Mouse (Mus musculus): ENCODE data around the gene Rufy2. TPM values are rescaled to one million over a fixed set of nuclear protein-coding genes. Genes with fewer than 3 reads are reported as not detected.

The Rufy2 gene
- polyA plus RNA-seq, 1 experiment from 2014 or later: 10.9 TPM

DNA sequence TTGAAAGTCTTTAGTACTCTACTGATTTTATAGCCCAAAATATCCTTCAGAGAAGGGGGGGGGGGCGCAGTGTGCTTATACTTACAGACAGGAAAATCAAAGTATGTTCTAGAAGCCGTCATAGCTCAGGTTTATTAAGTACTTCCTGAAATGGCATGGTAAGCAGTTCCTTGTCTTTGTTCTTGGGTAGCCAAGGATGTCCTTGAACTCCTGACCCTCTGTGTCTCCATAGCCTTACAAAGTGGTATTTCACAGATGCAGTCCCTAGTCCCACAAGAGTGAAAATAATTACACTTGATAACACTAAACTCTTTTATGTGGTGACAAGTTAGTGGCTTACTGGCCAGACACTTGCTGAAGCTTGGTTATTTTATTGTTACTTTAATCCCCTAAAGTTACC is 45.0 kb downstream of the Rufy2 start:
- Histone ChIP-seq H3K4me3 (ENCODE audit: inconsistent target) (peak overlapping the region; percentile 77), H3K27ac (no peak overlapping the region; the same call in 1 of the 2 replicates)
- 23% methylated on average over 2 of the region's 2 CpGs for WGBS (ENCODE audit: missing documents)

DNA sequence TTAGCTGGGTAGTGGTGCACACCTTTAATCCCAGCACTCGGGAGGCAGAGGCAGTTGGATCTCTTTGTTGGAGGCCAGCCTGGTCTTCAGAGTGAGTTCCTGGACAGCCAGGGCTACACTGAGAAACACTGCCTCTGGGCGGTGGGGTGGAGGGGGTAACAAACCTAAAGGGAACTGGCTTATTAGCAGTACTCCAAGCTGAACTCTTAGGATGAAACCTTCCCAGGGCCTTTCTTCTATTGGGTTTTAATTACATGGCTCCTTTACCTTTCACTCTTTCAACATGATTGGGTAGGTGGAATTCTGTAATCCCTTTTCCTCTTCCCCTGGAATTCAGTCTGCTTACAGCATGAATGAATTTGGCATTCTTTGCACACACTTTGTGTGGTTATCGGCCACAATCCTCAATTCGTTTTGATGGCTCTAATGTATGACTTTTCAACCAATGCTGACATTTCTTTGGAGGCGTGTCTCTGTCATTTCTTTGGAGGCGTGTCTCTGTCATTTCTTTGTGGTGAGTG is 45.5 kb downstream of the Rufy2 start:
- Histone ChIP-seq H3K79me2 (ENCODE audit: inconsistent target) (peaks cover 25% of the 10 kb centered on the region), H3K36me3 (ENCODE audit: inconsistent target) (no peaks in the 10 kb centered on the region), H3K4me3 (ENCODE audit: inconsistent target) (no peak overlapping the region), H3K27ac (no peak overlapping the region)
- WGBS (ENCODE audit: missing documents): 71% methylated on average over 6 of the region's 6 CpGs

More for the DNA sequence above, 45.0 kb downstream of the Rufy2 start:
- Histone ChIP-seq H3K79me2 (ENCODE audit: inconsistent target) (peaks cover 30% of the 10 kb centered on the region), H3K36me3 (ENCODE audit: inconsistent target) (no peaks in the 10 kb centered on the region)

DNA sequence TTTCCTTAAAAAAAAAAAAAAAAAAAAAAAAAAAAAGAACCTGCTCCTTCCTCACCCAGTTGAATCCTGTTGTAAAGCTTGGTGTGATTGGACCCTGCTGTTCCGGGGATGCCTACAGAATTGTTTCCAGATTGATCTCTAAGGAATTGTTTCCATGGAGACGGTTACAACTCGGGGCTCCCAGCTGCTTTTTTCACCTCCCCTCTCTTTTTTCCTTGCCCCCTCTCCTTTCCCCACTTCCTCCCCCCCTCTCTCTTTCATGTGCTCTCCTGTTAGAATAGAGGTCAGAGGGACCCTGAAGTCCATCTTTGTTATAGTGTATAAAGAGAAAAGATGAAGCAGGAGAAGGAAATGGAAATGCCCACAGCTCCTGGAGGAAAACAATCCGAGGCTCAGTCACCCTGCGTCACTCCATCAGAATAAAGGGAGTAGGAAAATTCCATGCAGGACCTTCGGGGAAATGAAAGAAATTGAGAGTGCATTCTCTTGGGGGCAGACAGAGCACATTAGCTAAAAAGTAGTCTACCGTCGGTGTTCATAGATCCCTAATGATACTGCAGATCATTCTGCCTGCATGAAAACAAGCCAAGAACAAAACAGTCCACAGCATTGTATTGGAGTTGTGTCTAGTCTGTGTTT is 46.3 kb downstream of the Rufy2 start:
- Histone ChIP-seq H3K79me2 (ENCODE audit: inconsistent target) (peaks cover 18% of the 10 kb centered on the region), H3K36me3 (ENCODE audit: inconsistent target) (no peaks in the 10 kb centered on the region), H3K27ac (no peak overlapping the region), H3K4me3 (ENCODE audit: inconsistent target) (no peak overlapping the region)
- WGBS (ENCODE audit: missing documents): 91% methylated on average over 6 of the region's 8 CpGs

DNA sequence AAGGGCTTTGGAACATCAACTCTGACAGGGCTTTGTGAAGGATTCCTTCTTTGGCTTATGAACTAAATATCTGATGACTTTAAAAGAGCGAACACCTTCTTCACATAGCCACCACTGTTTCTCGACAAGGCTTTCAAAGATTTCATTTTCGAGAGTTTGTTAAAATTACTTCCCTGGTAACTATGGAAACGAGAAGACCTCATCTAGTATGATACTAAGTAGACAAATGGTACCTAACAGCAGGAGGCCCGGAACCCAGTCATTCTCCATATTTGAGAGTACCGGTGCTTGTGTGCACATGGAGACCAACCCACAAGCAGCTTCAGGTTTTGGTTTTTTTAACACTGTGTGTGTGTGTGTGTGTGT is 46.8 kb downstream of the Rufy2 start:
- Histone ChIP-seq H3K4me3 (ENCODE audit: inconsistent target) (no peak overlapping the region), H3K79me2 (ENCODE audit: inconsistent target) (peaks cover 13% of the 10 kb centered on the region), H3K27ac (no peak overlapping the region), H3K36me3 (ENCODE audit: inconsistent target) (no peaks in the 10 kb centered on the region)
- WGBS (ENCODE audit: missing documents): 95% methylated on average over 6 of the region's 6 CpGs

DNA sequence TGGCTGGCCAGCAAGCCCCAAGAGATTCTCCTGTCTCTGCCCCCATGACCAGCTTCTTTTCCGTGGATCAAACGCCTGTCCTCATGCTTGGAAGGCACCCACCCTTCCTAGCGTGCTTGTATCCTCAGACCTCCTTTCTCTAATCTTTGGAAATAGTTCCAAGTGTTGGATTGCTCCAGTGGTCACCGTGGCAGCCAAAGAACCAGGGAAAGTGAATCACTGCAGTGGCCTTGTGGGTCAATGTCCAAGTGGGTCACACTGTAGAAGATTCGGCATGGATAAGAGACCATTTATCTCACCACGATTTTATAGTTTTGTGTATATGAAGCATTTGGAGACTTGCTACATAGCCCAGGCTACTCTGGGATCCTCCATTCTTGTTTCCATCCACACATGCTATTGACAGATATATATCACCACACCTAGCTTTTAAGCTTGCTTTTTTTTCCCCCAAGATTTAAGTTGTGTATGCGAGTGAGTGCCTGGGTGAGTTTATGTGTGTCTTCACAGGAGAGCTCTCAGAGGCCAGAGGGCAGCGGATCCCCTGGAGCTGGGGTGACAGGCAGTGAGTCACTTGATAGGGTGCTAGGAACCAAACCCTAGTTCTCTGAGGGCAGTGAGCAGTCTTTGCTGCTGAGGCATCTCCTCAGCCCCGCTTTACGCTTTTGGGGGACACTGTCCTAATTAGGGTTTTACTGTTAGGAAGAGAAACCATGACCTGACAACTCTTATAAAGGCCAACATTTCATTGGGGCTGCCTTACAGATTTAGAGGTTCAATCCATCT is 47.5 kb downstream of the Rufy2 start:
- H3K4me3 ChIP-seq (ENCODE audit: inconsistent target): no peak overlapping the region
- no peak overlapping the region for H3K27ac ChIP-seq
- no peaks in the 10 kb centered on the region for H3K36me3 ChIP-seq (ENCODE audit: inconsistent target)
- peaks cover 5% of the 10 kb centered on the region for H3K79me2 ChIP-seq (ENCODE audit: inconsistent target)
- WGBS (ENCODE audit: missing documents): 96% methylated on average over 9 of the region's 10 CpGs

DNA sequence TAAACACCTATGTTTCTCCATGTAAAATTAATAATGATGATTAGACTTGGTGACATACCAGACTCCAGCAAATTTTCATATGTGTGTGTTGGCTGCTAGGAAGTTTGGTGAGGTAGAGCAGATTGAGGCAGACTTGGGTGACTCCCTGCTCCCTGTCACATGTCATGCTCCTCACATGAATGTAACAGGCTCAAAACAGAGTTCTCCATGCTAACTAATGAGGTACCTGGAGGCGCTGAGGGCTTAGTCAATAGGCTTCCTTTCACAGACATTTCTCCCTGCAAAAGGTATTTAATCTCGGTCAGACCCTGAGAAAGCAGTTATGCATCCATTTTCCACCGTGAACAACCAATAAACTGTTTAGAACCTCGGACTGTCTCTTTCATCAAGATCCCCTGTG is 48.4 kb downstream of the Rufy2 start:
- Histone ChIP-seq H3K79me2 (ENCODE audit: inconsistent target) (no peaks in the 10 kb centered on the region), H3K4me3 (ENCODE audit: inconsistent target) (no peak overlapping the region), H3K36me3 (ENCODE audit: inconsistent target) (no peaks in the 10 kb centered on the region), H3K27ac (no peak overlapping the region)
- 96% methylated on average over 4 of the region's 4 CpGs for WGBS (ENCODE audit: missing documents)

DNA sequence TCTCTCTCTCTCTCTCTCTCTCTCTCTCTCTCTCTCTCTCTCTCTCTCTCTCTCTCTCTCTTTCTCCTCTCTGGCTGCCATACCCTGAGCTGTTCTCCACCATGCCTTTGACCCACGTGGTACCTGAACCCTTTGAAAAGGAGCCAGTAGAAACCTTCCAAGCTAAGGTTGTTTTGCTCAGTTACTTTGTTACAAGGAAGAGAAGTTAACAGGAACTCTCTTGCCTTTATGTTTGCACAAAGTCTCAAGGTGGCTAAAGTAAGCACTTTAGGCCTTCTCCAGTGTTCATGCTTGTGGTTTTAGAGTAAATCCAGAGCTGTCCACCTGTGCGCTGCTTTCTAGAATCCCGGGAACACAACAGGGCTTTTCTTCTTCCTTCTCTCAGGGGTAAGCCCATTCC is 52.2 kb downstream of the Rufy2 start:
- H3K36me3 ChIP-seq (ENCODE audit: inconsistent target): no peaks in the 10 kb centered on the region
- 90% methylated on average over 2 of the region's 3 CpGs for WGBS (ENCODE audit: missing documents)
- H3K27ac ChIP-seq: no peak overlapping the region
- no peak overlapping the region for H3K4me3 ChIP-seq (ENCODE audit: inconsistent target)
- no peaks in the 10 kb centered on the region for H3K79me2 ChIP-seq (ENCODE audit: inconsistent target)

DNA sequence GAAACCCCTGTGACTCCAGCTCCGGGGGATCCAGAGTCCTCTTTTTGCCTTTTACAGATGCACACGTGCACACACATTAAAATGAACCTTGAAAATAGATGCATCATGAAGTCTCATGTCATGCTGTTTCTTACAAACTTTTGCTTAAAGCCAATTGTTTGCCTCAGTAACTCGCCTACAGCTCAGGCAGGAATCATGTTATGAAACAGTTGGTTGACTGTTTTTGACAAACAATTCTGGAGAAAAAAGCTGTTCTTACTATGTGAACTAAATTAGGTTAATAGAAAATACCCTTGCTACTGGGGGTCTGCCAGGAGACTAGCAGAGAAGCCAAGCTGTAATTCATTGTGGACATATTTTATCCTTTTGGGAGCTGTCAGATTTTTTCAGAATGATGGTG is 52.9 kb downstream of the Rufy2 start:
- Histone ChIP-seq H3K79me2 (ENCODE audit: inconsistent target) (no peaks in the 10 kb centered on the region), H3K36me3 (ENCODE audit: inconsistent target) (no peaks in the 10 kb centered on the region), H3K27ac (no peak overlapping the region), H3K4me3 (ENCODE audit: inconsistent target) (no peak overlapping the region)
- 93% methylated on average over 3 of the region's 3 CpGs for WGBS (ENCODE audit: missing documents)

DNA sequence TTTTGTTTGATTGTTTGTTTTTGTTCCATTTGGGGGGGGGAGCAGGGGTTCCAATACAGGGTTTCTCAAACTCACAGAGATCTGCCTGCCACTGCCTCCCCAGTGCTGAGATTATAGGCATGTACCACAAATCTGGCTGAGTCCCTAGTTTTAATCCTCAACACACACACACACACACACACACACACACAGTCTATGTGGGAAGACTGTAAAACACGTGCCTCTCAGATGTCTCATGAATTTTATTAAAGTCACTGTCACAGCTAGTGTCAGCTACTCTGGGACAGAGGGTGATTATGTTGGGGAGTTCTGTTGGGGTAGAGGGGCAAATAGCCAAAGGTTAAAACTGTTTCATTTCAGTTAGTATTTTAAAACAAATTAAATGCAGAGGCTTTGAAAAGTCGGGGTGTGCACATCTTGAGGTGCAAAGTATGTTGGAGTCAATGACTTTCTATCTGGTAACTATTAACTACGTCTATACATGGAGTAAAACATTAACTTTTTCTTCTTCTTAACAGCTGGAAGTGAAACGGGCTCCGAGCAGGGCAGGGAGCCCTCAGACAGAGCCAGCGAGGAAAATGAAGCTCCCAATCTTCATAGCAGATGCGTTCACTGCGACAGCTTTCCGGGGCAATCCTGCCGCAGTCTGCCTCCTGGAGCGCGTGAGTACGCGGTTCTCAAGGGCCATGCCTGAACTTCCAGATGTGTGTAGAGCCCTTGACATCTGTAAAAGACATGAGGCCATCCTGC is 58.7 kb downstream of the Rufy2 start:
- H3K4me3 ChIP-seq (ENCODE audit: inconsistent target): no peak overlapping the region
- no peaks in the 10 kb centered on the region for H3K36me3 ChIP-seq (ENCODE audit: inconsistent target)
- WGBS (ENCODE audit: missing documents): 91% methylated on average over 10 of the region's 14 CpGs
- no peaks in the 10 kb centered on the region for H3K79me2 ChIP-seq (ENCODE audit: inconsistent target)
- H3K27ac ChIP-seq: no peak overlapping the region

DNA sequence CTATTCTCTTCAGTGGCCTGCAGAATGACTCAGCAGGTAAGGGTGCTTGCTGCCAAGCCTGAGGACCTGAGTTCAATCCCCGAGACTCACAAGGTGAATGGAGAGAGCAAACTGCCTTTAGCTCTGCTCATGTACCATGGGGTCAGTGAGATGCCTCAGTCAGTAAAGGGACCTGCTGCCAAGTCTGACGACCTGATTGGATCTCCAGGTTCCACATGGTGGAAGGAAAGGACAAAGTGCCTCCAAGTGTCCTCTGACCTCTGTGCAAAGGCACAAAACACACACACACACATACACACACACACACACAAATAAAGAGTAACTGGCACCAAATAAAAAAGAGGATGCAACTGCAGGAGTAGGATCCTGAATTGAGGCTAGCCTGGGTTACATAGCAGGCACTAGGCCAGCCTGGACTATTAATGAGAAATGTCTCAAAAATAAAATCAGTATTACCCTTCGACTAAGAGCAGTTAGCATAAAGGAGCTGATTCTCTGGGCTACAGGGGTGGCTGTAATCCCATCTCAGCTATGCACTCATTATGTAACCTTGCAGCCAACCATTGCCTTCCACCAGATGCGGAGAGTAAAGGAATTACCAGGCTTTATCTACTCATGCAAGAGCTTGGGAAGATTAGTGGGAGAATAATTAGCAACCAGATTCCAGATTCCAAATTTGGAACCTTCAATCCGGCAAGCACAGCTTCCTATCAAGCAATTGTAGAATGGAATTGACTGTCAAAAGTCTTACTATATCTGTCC is 60.0 kb downstream of the Rufy2 start:
- Histone ChIP-seq H3K36me3 (ENCODE audit: inconsistent target) (no peaks in the 10 kb centered on the region), H3K4me3 (ENCODE audit: inconsistent target) (no peak overlapping the region), H3K79me2 (ENCODE audit: inconsistent target) (no peaks in the 10 kb centered on the region), H3K27ac (no peak overlapping the region)
- WGBS (ENCODE audit: missing documents): 92% methylated on average over 5 of the region's 5 CpGs

DNA sequence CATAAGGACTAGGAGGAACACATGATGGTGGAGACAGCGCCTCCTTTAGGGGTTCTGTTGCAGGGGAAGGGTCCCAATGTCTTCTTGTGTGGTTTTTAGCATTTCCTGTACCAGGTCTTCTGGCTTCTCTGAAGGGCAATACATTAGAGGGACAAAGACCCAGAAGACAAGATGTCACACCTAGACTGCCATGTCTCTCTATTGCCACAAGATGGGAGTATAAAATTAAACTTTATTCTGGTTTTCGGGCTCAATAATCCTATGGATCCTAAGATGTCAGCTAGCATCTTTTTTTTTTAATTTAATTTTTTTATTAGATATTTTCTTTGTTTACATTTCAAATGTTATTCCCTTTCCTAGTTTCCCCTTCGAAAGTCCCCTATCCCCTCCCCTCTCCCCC is 63.1 kb downstream of the Rufy2 start:
- no peaks in the 10 kb centered on the region for H3K79me2 ChIP-seq (ENCODE audit: inconsistent target)
- H3K36me3 ChIP-seq (ENCODE audit: inconsistent target): no peaks in the 10 kb centered on the region
- H3K4me3 ChIP-seq (ENCODE audit: inconsistent target): no peak overlapping the region
- WGBS (ENCODE audit: missing documents): 54% methylated on average over 3 of the region's 3 CpGs
- no peak overlapping the region for H3K27ac ChIP-seq

DNA sequence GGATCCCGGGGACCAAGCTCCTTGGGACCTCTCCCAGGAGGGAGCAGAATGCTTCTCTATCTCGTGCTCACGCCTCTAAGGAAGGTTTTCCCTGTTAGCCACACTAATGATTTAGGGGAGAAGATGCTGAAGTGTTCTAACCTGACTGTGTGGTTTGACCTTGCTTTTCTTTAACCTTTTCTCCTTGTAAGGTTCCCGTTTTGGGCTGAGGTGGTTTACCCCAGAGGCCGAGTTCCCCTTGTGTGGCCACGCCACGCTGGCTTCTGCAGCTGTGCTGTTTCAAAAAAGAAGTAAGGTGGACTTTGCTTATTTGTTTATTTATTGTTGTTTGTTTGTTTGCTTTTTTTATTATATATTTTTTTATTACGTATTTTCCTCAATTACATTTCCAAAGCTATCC is 67.7 kb downstream of the Rufy2 start:
- Histone ChIP-seq H3K27ac (no peak overlapping the region), H3K36me3 (ENCODE audit: inconsistent target) (no peaks in the 10 kb centered on the region), H3K4me3 (ENCODE audit: inconsistent target) (no peak overlapping the region), H3K79me2 (ENCODE audit: inconsistent target) (no peaks in the 10 kb centered on the region)
- 43% methylated on average over 7 of the region's 8 CpGs for WGBS (ENCODE audit: missing documents)

DNA sequence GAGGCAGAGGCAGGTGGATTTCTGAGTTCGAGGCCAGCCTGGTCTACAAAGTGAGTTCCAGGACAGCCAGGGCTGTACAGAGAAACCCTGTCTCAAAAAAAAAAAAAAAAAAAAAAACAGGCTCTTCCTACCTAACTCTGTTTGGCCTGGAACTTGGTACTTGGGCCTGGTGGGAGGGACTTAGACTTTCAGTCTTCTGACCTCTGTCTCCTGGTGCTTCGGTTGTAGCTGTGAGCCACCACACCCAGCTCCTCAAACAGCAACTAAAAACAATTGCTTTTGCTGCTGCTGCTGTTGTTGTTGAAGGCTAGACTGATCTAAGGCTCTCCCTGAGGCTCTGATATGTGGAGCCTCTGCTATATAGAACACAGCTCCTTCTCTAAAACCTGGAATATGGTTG is 69.1 kb downstream of the Rufy2 start:
- WGBS (ENCODE audit: missing documents): 89% methylated on average over 1 of the region's 2 CpGs
- no peaks in the 10 kb centered on the region for H3K79me2 ChIP-seq (ENCODE audit: inconsistent target)
- no peak overlapping the region for H3K27ac ChIP-seq
- no peak overlapping the region for H3K4me3 ChIP-seq (ENCODE audit: inconsistent target)
- H3K36me3 ChIP-seq (ENCODE audit: inconsistent target): no peaks in the 10 kb centered on the region

DNA sequence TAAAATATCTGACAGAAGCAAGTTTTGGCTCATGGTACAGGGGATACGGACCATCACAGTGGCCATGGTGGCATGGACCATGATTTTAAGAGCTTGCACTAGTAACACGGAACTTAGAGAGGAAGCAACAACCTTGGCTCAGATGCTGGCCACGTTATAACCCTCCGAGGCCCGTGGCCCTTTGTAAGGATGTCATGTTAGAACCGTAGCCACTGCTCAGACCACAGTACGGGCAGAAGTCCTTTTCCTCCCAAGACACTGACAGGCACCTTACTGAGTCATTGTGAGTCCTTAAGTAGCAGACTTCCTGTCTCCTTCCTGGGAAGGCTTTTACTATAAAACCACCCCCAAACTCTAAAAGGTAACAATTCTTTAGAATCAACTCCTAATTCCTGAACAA is 71.2 kb downstream of the Rufy2 start:
- WGBS (ENCODE audit: missing documents): 28% methylated on average over 7 of the region's 7 CpGs
- Histone ChIP-seq H3K4me3 (ENCODE audit: inconsistent target) (no peak overlapping the region), H3K27ac (no peak overlapping the region), H3K36me3 (ENCODE audit: inconsistent target) (no peaks in the 10 kb centered on the region), H3K79me2 (ENCODE audit: inconsistent target) (no peaks in the 10 kb centered on the region)

All from macrophage (primary cell).